Mouse (Mus musculus) urinary bladder, postnatal 25 days (tissue): ENCODE measurements at regions not wholly inside any gene's neighbourhood (a gene's known extent, or its start where the extent isn't known, plus 50 kb on each side); places are given as distances from the start of the nearest gene placed in this dataset.
A peak's percentile ranks its signal among the peaks of the same experiment; 100 is the strongest.
"Not testable (repeated sequence)": the region's sequence is repeated elsewhere in the genome, so short reads cannot be mapped to it uniquely, and the experiment has no call there.

ENCODE experiments used
- DNase-seq: peaks from one replicate; pipeline ENCODE4 v3.0.0; 2022; ENCODE audit warnings: low spot score

DNA sequence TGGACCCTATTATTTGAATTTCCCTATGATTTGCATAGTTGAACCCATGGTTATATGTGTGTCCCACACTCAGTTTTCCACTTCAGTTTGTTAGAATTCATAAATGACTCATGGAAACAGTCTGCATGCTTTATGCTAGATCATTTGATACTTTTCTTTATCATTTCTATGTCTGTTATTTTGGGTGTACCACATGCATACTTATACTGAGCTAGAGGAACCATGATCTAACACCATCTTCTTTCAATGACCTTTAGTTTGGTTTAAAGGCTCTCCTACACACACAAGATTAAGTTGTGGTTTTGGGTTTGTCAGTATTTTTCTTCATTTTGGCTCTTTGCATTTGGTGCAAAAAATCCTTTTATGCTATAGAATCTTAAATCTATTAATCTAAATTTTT, 375.2 kb downstream of the Ets1 start:
- DNase-seq: no peak

DNA sequence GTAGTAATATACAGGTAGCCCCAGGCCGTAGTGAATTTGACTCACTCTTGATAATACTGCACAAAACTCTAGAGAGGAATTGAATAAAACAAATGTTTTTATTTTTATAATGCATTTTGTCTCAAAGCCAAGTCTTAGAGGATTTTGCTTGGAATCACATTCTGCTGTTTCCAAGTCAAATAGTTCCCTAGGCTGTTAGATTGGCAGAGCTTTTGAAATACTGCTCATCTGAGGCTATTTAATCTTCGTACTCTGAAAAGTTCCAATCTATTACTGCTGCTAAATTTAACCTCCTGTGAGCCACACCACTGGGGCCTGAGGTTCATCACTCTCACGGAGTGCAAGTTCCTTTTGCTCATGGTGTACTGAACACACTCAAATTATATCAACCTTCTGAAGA, 399.4 kb downstream of the Ets1 start:
- DNase-seq: no peak

DNA sequence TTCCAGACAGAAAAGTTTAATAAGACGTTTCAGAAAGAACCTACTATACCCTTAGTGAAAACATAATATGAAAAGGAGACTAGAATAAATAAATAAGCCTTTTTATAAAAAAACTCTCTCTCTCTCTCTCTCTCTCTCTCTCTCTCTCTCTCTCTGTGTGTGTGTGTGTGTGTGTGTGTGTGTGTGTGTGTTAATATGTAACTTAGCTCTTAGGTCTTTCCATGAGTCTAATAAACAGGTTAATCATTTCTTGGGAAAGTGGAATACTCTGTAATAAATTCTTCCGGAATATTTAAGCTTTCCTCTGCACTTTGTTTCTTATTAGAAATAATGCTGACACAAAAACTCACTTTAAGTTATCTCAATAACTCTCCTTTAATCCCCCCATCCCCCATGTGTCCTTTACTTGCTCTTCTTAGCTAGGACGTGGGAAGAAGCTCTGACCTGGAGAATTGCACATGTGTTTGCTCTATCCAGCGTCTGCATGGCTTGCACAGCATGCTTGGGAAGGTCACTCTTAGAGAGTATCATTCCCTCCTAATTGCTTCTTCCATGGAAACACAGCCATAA, 403.3 kb downstream of the Ets1 start:
- DNase-seq: no peak

DNA sequence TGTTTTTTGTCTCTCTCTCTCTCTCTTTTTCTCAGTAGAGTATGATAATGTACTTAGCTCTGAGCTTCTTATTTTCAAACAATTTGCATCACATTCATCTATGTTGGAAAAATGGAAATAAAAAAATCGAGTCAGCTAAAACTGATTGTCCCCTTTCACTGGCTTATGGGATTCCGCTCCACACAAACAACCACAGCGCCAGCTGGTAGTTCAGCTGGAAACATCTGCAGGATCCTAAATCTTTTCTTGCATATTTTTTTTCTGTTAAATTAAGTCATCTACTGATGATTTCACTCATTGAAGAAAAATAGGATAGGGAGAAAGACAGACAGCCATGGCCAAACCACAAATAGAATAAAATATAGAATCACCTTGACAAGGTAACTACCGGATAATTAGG, 414.8 kb downstream of the Ets1 start:
- DNase-seq: no peak

DNA sequence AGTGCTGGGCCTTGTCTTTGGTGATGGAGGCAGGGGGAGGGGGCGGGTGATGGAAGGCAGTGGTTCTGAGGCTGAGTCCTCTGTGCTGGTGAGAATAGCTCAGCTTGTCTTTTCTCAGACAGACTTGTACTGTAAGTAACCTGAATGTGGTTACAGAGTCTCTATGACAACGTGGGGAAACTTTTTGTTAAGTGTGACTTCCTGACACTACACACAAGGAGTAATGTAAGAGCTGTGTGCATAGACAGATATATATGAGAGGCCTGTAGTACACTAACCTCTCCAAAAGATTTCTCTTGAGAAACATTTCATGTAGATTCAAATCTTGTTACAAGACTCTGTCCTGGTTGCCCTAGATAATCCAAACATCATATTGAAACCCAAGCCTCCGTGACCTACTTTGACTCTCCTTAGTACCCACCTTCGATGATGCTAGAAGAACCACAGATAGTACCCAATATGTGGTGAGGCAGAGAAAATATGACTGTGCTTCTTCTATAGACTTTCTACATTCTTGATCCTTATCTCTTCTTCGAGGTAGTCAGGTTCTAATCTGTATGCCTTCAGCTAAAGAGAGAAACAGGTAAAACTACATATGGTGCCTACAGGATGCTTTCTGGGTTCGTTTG, 424.7 kb downstream of the Ets1 start:
- DNase-seq: no peak

DNA sequence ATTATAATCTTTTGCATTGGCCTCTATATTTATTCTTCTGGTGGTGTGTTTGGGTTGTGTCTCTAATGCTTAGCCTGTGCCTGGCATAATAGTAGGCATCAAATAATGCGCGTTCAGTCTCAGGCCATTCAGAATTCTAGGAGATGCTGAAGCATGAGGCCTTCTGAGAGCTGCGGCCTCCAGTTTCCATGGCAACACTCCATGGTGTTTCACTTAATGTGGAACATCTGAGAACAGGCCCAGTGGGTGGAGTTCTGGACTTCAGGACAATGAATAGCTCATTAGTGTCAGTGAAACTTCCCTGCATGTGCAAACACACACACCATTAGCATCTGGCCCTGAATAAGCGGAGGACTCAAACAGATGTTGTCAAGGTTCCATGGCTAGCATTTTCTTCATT, 426.5 kb downstream of the Ets1 start:
- no peak for DNase-seq

DNA sequence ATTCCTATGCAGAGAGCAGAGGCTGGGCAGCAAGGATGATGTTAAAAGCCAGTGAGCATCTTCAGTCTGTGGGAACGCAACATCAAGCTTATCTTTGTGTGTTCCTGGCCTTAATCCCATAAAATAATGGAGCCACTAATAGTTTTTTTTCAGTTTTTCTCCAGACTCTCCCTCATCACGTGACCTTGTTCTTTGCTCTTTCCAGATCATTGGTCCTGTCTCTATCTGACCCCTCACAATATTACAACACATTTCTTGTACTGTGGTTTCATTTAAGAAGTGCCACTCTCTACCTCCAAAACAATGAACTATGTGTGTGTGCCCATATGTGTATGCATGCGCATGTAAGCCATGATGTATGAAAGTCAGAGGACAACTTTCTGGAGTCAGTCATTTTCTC, 429.3 kb downstream of the Ets1 start:
- no peak for DNase-seq

DNA sequence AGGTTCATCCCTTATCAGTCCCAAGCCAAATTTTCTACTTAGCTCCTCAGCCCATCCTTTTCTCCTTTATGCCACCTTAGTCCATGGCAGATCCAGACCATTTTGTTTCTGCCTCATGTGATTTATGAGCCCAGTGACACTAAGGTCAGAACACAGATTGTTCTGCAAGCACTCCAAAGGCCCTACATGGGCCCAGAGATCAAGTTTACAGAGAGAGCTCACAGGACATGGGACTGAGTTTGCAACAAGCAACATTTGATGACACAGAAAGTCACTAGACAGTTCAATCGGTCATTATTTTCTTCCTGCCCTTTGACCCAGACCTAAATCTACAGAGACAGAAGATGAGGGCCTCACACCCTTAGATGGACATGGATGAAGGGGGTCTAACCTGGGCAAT, 431.5 kb downstream of the Ets1 start:
- no peak for DNase-seq

DNA sequence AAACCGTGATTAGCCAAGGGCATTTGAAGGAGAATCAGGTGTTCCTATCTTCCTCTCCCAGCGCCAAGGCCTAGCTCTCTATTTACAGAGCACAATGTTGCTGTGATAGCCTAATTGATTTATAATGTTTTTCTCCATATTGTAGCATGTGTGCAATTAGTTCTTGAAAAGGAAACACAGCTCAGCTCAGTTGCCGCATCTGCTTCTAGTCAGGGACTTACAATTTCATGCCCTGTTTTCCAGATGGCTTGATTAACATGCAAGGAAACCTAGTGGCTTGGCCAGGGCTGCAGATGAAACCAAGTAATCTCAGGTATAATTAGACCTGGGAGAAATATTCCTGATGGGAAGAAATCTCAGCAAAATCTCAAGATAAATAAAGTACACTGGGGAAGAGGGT, 434.1 kb downstream of the Ets1 start:
- no peak for DNase-seq

DNA sequence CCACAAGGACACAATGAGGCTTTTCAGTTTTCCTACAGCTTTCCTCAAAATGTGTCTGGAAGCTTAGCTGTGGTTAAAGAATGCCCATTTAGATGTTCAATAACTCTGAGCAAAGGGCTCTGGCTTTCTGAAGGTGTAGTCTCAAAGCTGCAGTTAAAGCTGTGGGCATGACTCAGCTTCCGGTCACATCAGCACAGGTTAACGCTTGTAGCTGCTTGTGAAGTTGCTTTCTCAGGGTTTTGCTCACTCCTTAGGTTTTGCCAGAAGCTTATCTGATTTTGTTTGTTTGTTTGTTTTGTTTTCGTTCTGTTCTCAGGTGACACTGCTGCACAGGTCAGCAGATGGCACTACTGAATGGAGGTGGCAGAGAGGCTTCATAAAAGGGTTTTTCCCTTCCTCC, 444.2 kb downstream of the Ets1 start:
- DNase-seq: no peak

DNA sequence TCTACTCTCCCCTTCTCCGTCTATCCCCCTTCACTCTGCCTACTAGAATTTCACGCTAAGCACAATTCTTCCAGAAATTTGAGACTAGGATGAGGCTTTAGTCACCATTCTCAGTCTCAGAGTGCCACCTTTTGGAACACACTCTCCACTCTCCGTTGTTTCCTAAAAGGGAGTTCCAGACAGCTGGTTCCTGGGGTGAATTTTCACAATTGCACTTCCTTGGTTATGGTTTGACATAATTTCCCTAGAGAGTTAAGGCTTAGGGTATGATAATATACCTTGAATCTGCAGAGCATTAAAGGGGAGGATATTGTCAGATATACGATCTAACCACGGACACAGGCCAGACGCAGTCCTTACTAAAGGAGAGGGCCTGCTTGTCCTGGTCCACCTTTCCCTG, 444.8 kb downstream of the Ets1 start:
- no peak for DNase-seq

DNA sequence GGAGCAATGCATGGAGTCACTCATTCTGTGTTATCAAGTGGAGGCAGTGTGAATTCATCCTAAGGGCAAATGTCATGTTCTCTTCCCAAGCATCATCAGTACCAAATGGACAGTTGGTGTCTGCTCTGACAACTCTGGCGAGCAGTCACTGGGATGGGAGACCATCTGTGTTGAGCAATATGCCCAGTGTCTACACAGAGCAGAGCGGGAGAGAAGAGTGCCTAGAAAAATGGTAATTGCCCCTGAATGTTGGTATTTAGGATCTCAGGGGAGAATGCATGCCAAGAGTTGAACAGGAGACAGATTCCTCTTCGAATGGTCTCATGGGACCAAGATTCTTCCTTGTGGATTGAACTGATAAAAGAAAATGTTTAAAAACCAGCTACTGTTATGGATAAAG, 454.0 kb downstream of the Ets1 start:
- DNase-seq: no peak

DNA sequence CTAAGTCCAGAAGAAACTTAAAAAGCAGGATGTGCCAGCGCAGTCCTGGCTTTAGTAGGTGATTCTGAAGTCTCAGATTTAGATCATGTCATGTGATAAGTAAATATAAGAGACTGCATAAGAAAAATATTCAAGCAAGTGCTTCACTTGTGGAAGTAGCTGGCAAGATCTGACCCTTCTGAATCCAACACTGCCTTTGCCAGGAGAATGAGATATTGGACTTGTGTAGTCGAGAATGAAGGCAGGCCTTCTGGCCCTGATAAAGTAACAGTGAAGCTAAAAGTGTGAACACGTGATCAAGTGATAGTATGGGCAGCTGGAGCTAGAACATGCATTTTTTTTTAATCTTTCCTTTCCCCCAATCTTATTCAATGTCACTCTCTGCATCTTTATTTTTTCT, 455.6 kb downstream of the Ets1 start:
- no peak for DNase-seq

DNA sequence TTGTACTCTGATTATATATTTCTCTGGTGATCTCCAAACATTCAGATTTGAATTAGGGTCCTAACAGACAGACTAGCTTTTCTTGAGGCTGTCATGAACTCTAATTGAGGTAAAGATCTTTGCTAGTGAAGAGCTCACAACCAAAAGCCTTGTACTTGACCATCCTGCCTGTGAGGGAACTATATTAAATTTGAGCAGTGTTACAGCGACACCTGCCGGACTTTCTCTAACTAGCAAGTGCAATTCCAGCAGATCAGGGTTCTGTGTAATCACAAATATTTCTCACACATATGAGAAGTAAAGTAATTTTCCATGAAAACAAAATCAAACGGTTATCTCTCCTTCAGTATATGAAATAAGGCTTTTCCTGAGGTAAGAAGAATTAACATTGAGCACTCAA, 459.6 kb downstream of the Ets1 start:
- peak; percentile 69 for DNase-seq

DNA sequence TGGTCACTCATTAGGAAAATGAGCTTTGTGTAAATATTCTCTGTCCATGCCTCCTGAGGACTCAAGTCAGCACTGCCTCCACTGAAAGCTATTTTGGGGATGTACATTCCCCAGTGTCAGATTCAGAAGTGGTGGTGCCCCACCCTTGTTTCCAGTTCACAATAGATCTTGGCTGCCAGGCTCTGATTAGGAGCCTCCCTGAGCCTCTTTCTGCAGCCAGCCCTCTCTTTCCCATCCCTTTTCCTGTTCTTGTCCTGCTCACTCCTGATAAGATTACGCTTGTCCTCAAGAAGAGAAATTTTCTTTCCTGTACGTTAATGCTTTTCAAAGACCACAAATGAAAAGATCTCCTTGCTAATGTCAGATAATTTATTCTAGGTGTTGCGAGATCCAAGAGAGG, 465.2 kb downstream of the Ets1 start:
- DNase-seq: no peak

DNA sequence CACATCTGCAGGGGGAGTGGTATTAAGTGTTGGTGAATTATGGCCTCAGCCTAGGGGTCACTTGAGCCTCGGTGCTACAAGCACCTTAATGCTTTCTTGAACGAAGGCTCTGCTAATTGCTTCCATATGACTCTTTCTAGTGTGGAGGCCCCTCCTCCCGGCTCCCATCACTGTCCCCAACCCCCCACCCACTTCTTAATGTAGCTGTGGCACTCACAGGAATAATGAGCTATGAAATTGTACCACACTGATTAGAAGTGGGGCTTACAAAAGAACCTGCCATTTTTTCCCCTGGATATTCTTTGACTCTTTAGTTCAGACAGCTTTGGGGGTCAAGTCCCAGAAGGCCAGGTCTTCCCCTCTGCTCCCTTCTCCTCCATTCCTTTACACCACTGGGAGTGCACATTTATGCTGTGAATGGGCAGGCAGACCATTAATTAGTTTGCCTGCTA, 468.6 kb downstream of the Ets1 start:
- no peak for DNase-seq

DNA sequence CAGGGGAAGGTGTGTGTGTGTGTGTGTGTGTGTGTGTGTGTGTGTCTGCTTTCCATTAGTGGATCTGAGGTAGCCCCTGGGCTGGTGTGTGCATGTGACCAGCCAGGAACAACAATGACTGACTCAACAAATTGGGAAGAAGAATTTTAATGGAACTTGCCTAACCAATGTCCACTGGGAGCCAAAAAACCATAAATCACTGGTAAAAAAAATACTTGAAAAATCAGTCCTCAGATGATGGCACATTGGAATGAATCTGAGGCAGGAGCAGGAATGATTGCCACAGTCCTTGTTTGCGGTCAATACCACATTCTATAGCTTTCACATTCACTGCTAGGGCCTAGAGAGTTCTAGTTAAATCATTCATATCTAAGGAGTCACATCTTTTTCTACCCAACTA, 487.8 kb downstream of the Ets1 start:
- DNase-seq: no peak

DNA sequence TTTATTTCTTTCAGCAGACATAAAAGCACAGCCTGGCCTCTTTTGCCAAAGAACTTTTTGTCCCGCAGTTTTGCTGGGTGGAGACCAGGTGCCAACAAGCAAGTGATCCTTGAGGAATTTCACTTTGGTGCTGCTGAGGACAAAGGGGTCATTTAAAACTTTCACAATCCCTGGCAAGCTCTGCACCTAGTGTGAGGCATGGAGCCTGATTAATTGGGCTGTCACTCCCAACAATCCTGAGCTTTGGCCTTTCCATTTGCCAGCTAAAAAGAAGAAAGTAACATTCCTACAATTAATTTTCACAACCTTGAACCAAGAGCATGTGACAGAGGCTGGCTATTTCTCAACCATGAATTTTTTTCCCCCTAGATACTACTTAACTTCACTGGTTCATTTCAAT, 516.2 kb downstream of the Ets1 start:
- DNase-seq: no peak

DNA sequence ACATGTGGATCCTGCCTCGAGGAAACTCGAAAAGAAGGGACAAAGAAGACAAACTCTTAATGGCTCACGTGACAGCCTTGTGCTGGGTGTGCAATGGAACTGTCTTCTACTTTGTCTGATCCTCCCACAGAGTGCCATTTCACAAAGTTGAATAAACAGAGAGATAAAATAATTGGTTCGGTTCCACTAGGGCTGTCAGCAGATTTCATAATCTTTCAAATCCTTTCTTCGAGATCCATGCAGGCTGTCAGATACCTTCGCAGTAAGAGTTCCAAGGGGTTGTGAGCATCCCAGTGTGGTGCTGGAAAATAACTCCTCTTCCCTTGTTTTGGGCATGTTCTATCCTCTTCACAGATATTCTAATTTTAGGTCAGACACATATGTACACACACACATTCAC, 532.1 kb downstream of the Ets1 start:
- no peak for DNase-seq

DNA sequence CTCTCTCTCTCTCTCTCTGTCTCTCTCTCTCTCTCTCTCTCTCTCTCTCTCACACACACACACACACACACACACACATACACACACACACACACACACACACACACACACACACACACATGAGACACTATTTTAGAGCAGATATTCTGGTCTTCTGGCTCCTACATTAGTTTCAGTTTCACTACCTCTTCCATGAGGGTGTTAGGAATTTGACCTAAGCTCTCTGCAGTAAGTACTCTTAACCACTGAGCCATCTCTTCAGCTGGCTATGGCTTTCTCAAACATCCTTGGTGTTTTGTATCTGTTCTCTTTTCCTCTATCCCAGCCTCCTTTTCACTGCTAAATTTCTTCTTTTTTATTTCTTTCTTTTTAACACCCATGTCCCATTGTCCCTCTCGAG, 533.1 kb downstream of the Ets1 start:
- not testable (repeated sequence) for DNase-seq

DNA sequence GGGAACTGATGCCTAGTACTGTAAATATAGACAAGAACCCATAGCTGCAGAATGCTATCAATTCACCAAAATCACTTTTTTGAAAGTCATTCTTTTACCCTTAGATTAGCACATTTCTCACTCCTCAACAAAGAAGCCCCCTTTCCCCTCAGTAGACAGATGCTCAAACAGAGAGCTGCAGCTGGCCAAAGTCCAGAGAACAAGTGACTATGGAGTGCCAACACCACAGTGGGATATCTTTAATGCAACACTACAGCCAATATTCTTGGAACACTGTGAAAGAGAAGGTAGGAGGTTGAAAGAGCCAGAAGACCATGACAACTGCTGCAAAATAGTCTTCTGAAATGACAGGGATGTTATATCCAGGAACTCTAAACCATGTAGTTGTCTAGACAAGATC, 544.0 kb downstream of the Ets1 start:
- no peak for DNase-seq

DNA sequence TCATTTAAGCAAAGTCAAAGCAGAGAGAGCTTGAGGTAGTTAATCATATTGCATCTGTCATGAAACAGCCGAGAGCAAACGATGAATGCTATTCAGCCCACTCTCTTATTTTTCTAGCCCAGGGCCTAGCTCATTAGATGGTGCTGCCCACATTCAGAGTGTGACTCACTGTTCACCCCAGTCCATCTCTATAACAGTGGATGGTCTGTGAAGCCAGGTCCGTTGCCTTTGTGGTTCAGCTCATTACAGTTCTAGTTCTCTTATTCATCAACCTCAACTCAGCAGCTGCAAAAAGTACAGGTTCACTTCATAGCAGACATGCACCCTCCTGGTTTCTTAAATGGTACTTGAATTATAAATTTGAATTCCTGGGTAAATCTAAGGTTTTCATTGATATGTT, 551.2 kb downstream of the Ets1 start:
- no peak for DNase-seq

DNA sequence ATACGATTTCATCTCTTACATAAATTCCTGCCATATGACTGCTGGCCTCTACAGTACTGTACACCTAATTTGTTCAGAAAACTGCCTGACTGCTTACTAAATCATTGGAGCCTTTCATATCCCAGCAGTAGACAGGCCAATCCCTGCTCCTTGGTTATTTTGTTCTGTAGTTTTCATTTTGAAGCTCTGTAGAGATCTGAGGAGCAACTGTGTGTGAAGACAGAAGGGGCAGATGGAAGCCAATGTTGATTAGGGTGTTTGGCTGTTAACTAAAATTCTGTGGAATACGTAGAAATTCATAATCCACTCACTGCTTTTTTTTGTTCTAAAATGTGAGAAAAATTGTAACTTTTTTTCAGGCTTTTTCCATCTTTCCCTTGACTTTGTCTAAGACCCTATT, 573.1 kb downstream of the Ets1 start:
- no peak for DNase-seq

DNA sequence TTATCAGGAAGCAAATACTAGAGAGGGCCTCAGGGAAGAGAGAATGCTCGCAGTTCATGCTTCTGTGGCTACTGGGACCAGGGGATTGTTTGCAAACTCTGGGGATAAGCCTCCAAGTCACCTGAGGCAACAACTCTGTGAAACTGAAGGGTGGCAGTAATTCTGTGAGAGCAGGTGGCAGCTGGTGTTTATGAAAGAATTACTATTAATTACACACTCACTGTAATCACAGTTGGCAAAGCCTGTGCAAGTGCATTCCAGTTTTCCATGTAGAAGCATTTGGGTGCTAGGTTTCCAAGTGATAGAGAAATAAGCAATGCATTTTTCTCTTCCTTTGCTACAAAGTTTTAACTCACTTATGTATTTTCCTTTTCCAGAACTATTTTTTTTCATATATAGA, 578.5 kb downstream of the Ets1 start:
- no peak for DNase-seq

DNA sequence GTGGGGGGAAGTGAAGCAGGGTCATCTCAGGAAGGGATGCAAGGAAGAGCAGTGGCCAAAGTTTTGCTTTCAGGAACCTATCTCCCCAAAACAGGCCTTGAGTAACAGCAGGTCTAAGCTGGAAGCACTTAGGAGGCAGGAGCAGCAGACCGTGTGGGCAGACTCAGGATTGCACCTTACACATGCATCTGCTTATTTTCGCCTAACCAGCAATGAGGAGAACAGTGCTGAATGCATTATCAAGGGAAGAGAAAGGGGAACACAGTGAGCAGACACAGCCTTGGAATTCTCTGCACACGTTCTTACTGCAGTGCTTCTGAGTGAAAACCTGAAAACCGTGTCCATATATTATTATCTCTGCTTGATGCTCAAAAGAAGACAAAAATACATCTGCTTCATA, 585.0 kb downstream of the Ets1 start:
- no peak for DNase-seq
